ENCODE assay signal across 8 mouse cellular contexts in genomic region chr10:77902211-77902893, GRCm38 (mm10). TPM values are rescaled to one million over a fixed set of nuclear protein-coding genes. Genes with fewer than 3 reads are reported as not detected.
A peak's percentile ranks its signal among the peaks of the same experiment; 100 is the strongest.
DNase-seq lines count a peak whose midpoint lies in the region; ATAC-seq and TF ChIP-seq lines count a peak whose summit lies in the region.

Lrrc3 (minus strand) TSS chr10:77902536.

- ATAC-seq in midbrain, embryonic 16.5 days, result peak; percentile 75
- ATAC-seq in stomach, embryonic 16.5 days (ENCODE audit: insufficient read depth, low FRiP score), result peak; percentile 83

- peak; percentile 17; the same call in 1 of the 2 replicates for TF ChIP-seq CTCF in gastrocnemius, adult 2 months (IDR thresholded peaks at IDR 0.05)
- no peak for TF ChIP-seq CTCF in cortical plate, adult 2 months (IDR thresholded peaks at IDR 0.05; ENCODE audit: extremely low read depth, insufficient read depth, low read length)
- TF ChIP-seq CTCF in liver, adult 2 months (IDR thresholded peaks at IDR 0.05; ENCODE audit: low read depth, low read length), result no peak

- DNase-seq in gastrocnemius, adult 2 months, result peak; percentile 53
- DNase-seq in gastrocnemius, adult 18-20 months (ENCODE audit: low spot score), result no peak
- DNase-seq in heart, embryonic 10.5 days (ENCODE audit: low spot score), result peak; percentile 92
- peak; percentile 68 for DNase-seq in kidney, adult 9 months
- peak; percentile 69 for DNase-seq in liver, adult 2 months (ENCODE audit: extremely low read depth, low read depth, low spot score)

- H3K79me2 ChIP-seq in liver, adult 2 months (ENCODE audit: control insufficient read depth, insufficient read depth, low read length), result peaks cover 3% of the 10 kb centered on the region; the same call in 1 of the 2 replicates

- H3K4me2 ChIP-seq in midbrain, embryonic 16.5 days (ENCODE audit: low read length), result peak within 1 kb of the TSS; percentile 74
- H3K4me2 ChIP-seq in stomach, embryonic 16.5 days (ENCODE audit: low read depth, low read length), result peak within 1 kb of the TSS; percentile 53

- WGBS in heart, embryonic 10.5 days, result 1% methylated on average over 43 of the region's 46 CpGs
- 2% methylated on average over 46 of the region's 46 CpGs for WGBS in liver, adult 2 months
- under 1% methylated on average over 37 of the region's 46 CpGs for WGBS in midbrain, embryonic 16.5 days
- WGBS in stomach, embryonic 16.5 days, result 1% methylated on average over 35 of the region's 46 CpGs

- H3K27me3 ChIP-seq in heart, embryonic 10.5 days (ENCODE audit: insufficient read depth, poor library complexity, severe bottlenecking), result peaks cover 22% of the 10 kb centered on the region
- no peaks in the 10 kb centered on the region for H3K27me3 ChIP-seq in liver, adult 2 months (ENCODE audit: control insufficient read depth, insufficient read depth, low read length)
- H3K27me3 ChIP-seq in midbrain, embryonic 16.5 days (ENCODE audit: control insufficient read depth, insufficient read depth, low read depth, low read length), result no peaks in the 10 kb centered on the region
- no peaks in the 10 kb centered on the region for H3K27me3 ChIP-seq in stomach, embryonic 16.5 days (ENCODE audit: control insufficient read depth, insufficient read depth, low read length)

- H3K4me1 ChIP-seq in cortical plate, adult 2 months (ENCODE audit: control insufficient read depth, insufficient read depth, low read length), result no peaks in the 10 kb centered on the region
- peaks cover 23% of the 10 kb centered on the region for H3K4me1 ChIP-seq in heart, embryonic 10.5 days
- peaks cover 26% of the 10 kb centered on the region for H3K4me1 ChIP-seq in liver, adult 2 months (ENCODE audit: control insufficient read depth, insufficient read depth, low read length)
- peaks cover 19% of the 10 kb centered on the region for H3K4me1 ChIP-seq in midbrain, embryonic 16.5 days (ENCODE audit: control insufficient read depth, insufficient read depth, low read length)
- 0 out of 2 replicates have a peak, but pooled peaks cover 5% of the 10 kb centered on the region for H3K4me1 ChIP-seq in stomach, embryonic 16.5 days (ENCODE audit: control insufficient read depth, insufficient read depth, low read length)

- 0 out of 2 replicates have a peak, but pooled peaks cover 3% of the 10 kb centered on the region for H3K36me3 ChIP-seq in heart, embryonic 10.5 days
- no peaks in the 10 kb centered on the region for H3K36me3 ChIP-seq in liver, adult 2 months (ENCODE audit: control insufficient read depth, insufficient read depth, low read length)
- peaks cover 6% of the 10 kb centered on the region; the same call in 1 of the 2 replicates for H3K36me3 ChIP-seq in midbrain, embryonic 16.5 days (ENCODE audit: control insufficient read depth, insufficient read depth, low read length)
- H3K36me3 ChIP-seq in stomach, embryonic 16.5 days (ENCODE audit: control insufficient read depth, insufficient read depth, low read length), result no peaks in the 10 kb centered on the region

- TF ChIP-seq POLR2A in cortical plate, adult 2 months (IDR thresholded peaks at IDR 0.05; ENCODE audit: extremely low read depth, insufficient read depth, low read length), result no peak
- TF ChIP-seq POLR2A in liver, adult 2 months (IDR thresholded peaks at IDR 0.05; ENCODE audit: extremely low read depth, insufficient read depth, low read length), result peak; percentile 73; the same call in 1 of the 2 replicates

- peak within 1 kb of the TSS; percentile 76 for H3K4me3 ChIP-seq in gastrocnemius, adult 2 months
- peak within 1 kb of the TSS; percentile 70 for H3K4me3 ChIP-seq in cortical plate, adult 2 months (ENCODE audit: insufficient read depth, low read length)
- H3K4me3 ChIP-seq in heart, embryonic 10.5 days, result peak within 1 kb of the TSS; percentile 77
- H3K4me3 ChIP-seq in liver, adult 2 months (ENCODE audit: insufficient read depth, low read depth, low read length), result peak within 1 kb of the TSS; percentile 86
- H3K4me3 ChIP-seq in midbrain, embryonic 16.5 days (ENCODE audit: low read depth, low read length), result peak within 1 kb of the TSS; percentile 73
- H3K4me3 ChIP-seq in stomach, embryonic 16.5 days (replicated peaks; ENCODE audit: low read length), result peak within 1 kb of the TSS; percentile 46

- intact Hi-C loops in gastrocnemius, adult 2 months (cut with DNase I), result loop anchor here (2.0 kb wide), 1 partner anchor 68 kb away; the partner anchor contains the start of gene Trpm2

- H3K9ac ChIP-seq in liver, adult 2 months (ENCODE audit: low read depth, low read length), result peak within 1 kb of the TSS; percentile 93
- peak within 1 kb of the TSS; percentile 86 for H3K9ac ChIP-seq in midbrain, embryonic 16.5 days (ENCODE audit: low read depth, low read length)
- peak within 1 kb of the TSS; percentile 71 for H3K9ac ChIP-seq in stomach, embryonic 16.5 days (ENCODE audit: low read length)

- peak within 1 kb of the TSS; percentile 8; the same call in 1 of the 2 replicates for H3K27ac ChIP-seq in gastrocnemius, adult 2 months
- H3K27ac ChIP-seq in cortical plate, adult 2 months (ENCODE audit: insufficient read depth, low read length), result no peak within 1 kb of the TSS
- peak within 1 kb of the TSS; percentile 85 for H3K27ac ChIP-seq in heart, embryonic 10.5 days
- peak within 1 kb of the TSS; percentile 95 for H3K27ac ChIP-seq in liver, adult 2 months (replicated peaks; ENCODE audit: insufficient read depth, low read depth, low read length)
- peak within 1 kb of the TSS; percentile 82 for H3K27ac ChIP-seq in midbrain, embryonic 16.5 days (ENCODE audit: low read length)
- no peak within 1 kb of the TSS for H3K27ac ChIP-seq in stomach, embryonic 16.5 days (ENCODE audit: low read length)

- H3K9me3 ChIP-seq in heart, embryonic 10.5 days, result no peaks in the 10 kb centered on the region; the same call in 1 of the 2 replicates
- no peaks in the 10 kb centered on the region for H3K9me3 ChIP-seq in midbrain, embryonic 16.5 days (replicated peaks; ENCODE audit: control insufficient read depth, low read length, poor library complexity, severe bottlenecking)
- no peaks in the 10 kb centered on the region for H3K9me3 ChIP-seq in stomach, embryonic 16.5 days (replicated peaks; ENCODE audit: control insufficient read depth, low read length)

RNA-seq across cellular contexts. Expression of gene Lrrc3, which starts in this region (rescaled TPM):
- total RNA-seq in gastrocnemius, adult 2 months (2021), result under 1 TPM; 0.13 to 0.14 TPM
- under 1 TPM; 0.23 to 0.28 TPM for total RNA-seq in gastrocnemius, adult 18-20 months (2021)
- 7.3 and 7.7 TPM in 2 replicates for polyA plus RNA-seq in cortical plate, adult 2 months (2012; rRNA removed)
- 2.7 and 4.9 TPM in 2 replicates for polyA plus RNA-seq in heart, embryonic 10.5 days (2016; fragmentation: Nextera tagmentation; extraction: Ambion mirVana)
- 20.9 and 26.7 TPM in 2 replicates for total RNA-seq in liver, adult 2 months (2014; rRNA removed)
- 57.0 and 64.1 TPM in 2 replicates for polyA plus RNA-seq in liver, adult 2 months (2012; rRNA removed)
- 25.4 and 28.7 TPM in 2 replicates for polyA plus RNA-seq in midbrain, embryonic 16.5 days (2015; fragmentation: Nextera tagmentation; extraction: Ambion mirVana)
- 5.8 and 6.7 TPM in 2 replicates for polyA plus RNA-seq in stomach, embryonic 16.5 days (2015; fragmentation: Nextera tagmentation; extraction: Ambion mirVana)

Comparison
In these comparisons a context has a peak if more than half of its experiments do, and no peak if none do; other contexts are left out.
1. RNA of gene Lrrc3 (total RNA-seq): 20.9 to 26.7 TPM in liver, adult 2 months; 0.23 to 0.28 TPM in gastrocnemius, adult 18-20 months and 0.13 to 0.14 TPM in gastrocnemius, adult 2 months; every median in the first group is over 10 times any median in the second.
2. Peak in DNase-seq, H3K4me3 ChIP-seq and H3K27ac ChIP-seq in gastrocnemius, adult 2 months; RNA of the gene not detected or under 1 TPM.
3. H3K27ac ChIP-seq: peak in heart, embryonic 10.5 days (single experiment), liver, adult 2 months (single experiment) and midbrain, embryonic 16.5 days (single experiment); none in cortical plate, adult 2 months (single experiment) and stomach, embryonic 16.5 days (single experiment).
4. Peak in every context shown above with its lines, with median percentiles within 50 percentile points of each other: H3K4me3 ChIP-seq and H3K9ac ChIP-seq.